Mouse (Mus musculus): Measurements from ENCODE around the gene Gadd45g. TPM values are rescaled to one million over a fixed set of nuclear protein-coding genes. Genes with fewer than 3 reads are reported as not detected.

Gadd45g gene
- polyA plus RNA-seq, 1 experiment from 2014 or later, result 145 TPM

Other genes starting within 250 kb of the Gadd45g start
- gene Cks2, start 201.4 kb upstream of the Gadd45g start, polyA plus RNA-seq (2015; fragmentation: Nextera tagmentation; extraction: Ambion mirVana), result 130 and 152 TPM in 2 replicates
- gene Secisbp2, start 195.0 kb upstream of the Gadd45g start, polyA plus RNA-seq (2015; fragmentation: Nextera tagmentation; extraction: Ambion mirVana), result 33.3 and 37.7 TPM in 2 replicates
- gene Sema4d, start 52.9 kb upstream of the Gadd45g start, polyA plus RNA-seq (2015; fragmentation: Nextera tagmentation; extraction: Ambion mirVana), result 18.7 and 20.7 TPM in 2 replicates